Mouse (Mus musculus) layer of hippocampus, adult 2 months (tissue): ENCODE measurements around the gene Aggf1. TPM values are rescaled to one million over a fixed set of nuclear protein-coding genes. Genes with fewer than 3 reads are reported as not detected.

Source experiments
- DNase-seq, 2 experiments: peaks; one replicate each; pipeline ENCODE4 v3.0.0; 2022; ENCODE audit warnings: low spot score in 2 of 2
- H3K27ac ChIP-seq: fragments of 200-600 bp; 2 replicates; pipeline ENCODE4 v1.8.1; 2022
- H3K4me3 ChIP-seq: fragments of 200-600 bp; 2 replicates; pipeline ENCODE4 v1.8.1; 2022; ENCODE audit warnings: mild to moderate bottlenecking
- CTCF ChIP-seq: fragments of 200-600 bp; conservative IDR thresholded peaks from 2 replicates; pipeline ENCODE4 v1.8.1; 2022; ENCODE audit warnings: antibody characterized with exemption, mild to moderate bottlenecking, moderate library complexity
- total RNA-seq, 2 experiments: library from RNA; stranded (reverse); gene quantifications; 2 replicates each; pipeline ENCODE4 v1.2.3; 2021

Aggf1 gene
- total RNA-seq, 2 experiments from 2014 or later = 46.4 to 51.4 TPM

DNA sequence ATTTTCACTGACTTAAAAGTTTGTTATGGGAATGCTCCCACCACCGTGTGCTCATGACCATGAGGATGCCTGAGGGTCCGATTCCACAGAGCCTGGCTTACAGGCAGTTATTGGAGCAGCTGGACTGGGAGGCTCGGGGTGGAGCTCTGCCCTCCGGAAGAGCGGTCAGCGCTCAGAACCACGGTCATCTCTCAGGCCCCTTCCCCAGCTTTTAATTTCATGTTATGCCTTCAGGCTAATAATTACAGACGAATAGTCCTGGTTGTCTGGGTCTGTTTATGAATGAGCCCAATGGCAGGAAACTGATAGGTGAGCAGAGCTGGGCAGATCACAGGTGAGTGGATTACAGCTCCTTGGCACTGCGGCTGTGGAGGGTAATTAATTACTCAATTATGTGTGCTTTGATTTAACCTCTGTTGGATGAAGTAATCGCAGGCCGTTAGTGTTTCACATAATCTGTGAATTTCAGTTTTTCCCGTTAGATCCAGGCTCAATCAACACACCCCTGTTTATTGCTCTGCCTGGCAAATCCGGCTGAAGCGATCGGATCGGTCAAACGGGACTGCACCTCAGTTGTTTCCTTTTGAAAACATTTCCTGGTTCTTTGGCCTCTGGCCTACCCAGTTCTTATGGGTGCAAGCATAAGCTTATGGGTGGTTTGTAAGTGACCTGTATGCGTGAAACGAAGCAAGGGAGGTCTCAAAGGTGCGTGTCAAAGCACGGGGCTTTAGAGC, 48.4 kb downstream of the Aggf1 start:
- no peak for DNase-seq
- H3K4me3 ChIP-seq = peak overlapping the region; percentile 72
- peak overlapping the region; percentile 97 for H3K27ac ChIP-seq
- no peak for TF ChIP-seq CTCF

DNA sequence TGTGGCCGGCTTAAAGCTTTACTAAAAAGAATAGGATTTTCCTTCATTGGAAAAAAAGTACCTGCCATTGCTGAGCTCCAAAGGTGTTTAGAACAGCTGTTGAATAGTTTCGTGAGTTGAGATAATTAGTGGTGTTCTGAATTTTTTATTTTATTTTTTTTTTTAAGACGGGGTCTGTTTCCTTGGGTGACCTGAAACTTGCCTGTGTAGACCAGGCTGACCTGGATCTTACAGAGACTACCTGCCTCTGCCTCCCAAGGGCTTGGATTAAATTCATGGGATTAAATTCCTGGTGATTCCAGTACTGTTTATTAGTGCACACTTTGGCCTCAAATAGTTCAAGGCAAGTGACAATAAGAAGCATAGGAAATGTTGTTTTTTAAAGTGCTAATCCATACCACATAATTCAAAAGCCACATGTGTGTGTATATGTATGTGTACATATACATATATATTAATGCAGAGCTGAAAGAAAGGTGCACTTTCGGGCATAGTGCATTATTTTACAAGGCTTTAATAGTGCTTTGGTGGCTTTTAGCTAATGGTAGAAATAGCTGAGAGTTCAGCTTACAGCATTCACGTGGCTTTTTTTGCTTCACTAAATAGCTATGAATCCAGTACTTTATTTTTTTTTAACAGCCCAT, 49.1 kb downstream of the Aggf1 start:
- H3K27ac ChIP-seq = peak overlapping the region; percentile 97
- DNase-seq = no peak
- no peak for TF ChIP-seq CTCF
- peak overlapping the region; percentile 72 for H3K4me3 ChIP-seq

GRCm38 (mm10) chr13:95325080-95325906, 49.9 kb downstream of the Aggf1 start:
- peak; percentile 63 to 65 for DNase-seq
- TF ChIP-seq CTCF = no peak
- Histone ChIP-seq H3K4me3 (peak overlapping the region; percentile 72), H3K27ac (peak overlapping the region; percentile 97)

GRCm38 (mm10) chr13:95324626-95325079, 50.5 kb downstream of the Aggf1 start:
- peak; percentile 30 for TF ChIP-seq CTCF
- peak overlapping the region; percentile 72 for H3K4me3 ChIP-seq
- DNase-seq = no peak
- peak overlapping the region; percentile 97 for H3K27ac ChIP-seq

DNA sequence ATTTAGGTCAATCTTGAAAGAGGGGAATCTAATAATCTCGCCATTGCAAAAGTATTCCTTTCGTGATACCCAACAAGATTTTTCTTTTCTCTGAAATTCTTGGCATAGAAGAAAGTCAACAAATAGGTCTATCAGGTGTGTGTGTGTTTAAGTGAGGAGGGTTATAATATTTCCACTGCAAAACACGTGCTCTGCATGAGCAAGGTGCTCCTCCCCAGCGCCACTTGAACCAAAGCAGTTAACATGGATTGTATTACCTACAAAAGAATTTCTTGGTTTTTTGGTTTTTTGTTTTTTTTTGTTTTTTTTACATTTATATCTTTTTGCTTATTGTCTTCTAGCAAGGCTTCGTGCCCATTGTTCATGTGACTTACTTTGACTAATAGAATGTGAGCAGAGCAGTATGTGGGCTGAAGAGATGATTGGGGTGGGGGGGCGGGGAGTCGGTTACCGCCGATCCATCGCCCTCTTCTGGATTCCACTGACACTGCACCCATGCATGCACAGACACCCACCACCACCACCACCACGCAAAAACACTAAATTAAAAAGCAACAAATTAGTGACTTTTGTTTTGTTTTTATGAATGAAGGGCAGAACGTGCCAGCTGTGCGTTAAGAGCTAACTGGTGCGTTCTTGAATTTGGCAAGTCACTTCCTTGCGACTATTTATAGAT, 51.1 kb downstream of the Aggf1 start:
- TF ChIP-seq CTCF = peak; percentile 84
- H3K4me3 ChIP-seq = peak overlapping the region; percentile 72
- peak overlapping the region; percentile 97 for H3K27ac ChIP-seq
- peak; percentile 42 to 70 for DNase-seq

DNA sequence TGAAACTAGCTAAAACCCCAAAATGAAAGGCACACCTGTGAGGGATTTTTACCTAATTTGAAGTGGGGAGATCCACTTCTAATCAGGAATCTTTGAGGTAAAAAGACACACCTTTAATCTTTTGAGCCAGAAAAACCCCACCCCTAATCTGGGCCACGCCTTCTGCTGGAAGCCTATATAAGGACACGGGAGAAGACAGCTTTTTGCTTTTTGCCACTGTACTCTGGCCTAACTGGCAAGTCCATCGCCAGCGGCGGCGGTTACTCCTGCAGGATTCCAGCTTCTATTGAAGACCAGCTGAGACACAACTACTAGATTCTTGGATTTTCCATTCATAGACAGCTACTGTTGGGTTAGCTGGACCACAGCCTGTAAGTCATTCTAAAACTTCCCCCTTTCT, 51.8 kb downstream of the Aggf1 start, which contains the start of gene Zbed3:
Zbed3 (plus strand) TSS at position 213 of the 400 bp plus-strand sequence.
- TF ChIP-seq CTCF = no peak
- Histone ChIP-seq H3K27ac (peak within 1 kb of the TSS; percentile 97), H3K4me3 (peak within 1 kb of the TSS; percentile 72)
- DNase-seq = no peak

DNA sequence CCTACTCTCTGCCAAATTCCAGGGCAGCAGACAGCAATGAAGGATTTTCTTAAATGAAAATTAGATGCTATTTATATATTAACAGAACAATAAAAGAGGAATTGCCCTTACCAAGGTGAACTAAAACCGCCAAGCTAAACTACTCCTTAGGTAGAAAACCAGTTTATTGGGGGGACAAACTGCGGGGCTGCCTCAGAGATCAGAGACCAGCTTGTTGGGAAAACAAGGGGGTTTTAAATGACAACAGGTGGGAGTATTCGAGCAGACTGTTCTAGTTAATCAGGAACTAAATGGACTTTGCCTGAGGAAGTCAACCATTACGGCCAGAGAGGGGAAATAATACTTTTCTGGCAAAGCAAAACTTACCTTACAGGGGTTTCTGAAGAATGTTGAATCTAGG, 54.7 kb downstream of the Aggf1 start:
- no peak overlapping the region for H3K27ac ChIP-seq

DNA sequence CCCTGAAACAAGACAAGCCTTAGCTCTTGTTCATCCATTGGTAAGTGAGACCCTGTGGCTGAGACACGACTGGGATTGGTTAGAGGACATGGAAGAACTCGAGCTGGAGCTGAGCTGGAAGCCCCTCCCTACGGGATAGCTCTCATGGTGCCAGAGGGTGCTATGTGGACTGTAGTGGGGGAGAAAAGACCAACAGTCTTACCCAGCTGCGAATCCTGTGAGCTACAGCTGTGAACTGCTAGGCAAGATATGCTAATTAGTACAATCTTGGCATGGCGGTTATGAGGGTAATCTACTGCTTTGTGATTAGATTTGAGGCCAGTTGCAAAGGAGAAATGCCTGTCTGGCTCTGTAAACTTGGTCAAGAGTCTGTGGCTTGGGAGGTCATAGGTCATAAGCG, 56.0 kb downstream of the Aggf1 start:
- Histone ChIP-seq H3K27ac (no peak overlapping the region), H3K4me3 (no peak overlapping the region)
- DNase-seq = peak in 1 of 2 experiments; percentile 5
- no peak for TF ChIP-seq CTCF

More for the DNA sequence above, 54.7 kb downstream of the Aggf1 start:
- no peak overlapping the region for H3K4me3 ChIP-seq
- no peak for DNase-seq
- no peak for TF ChIP-seq CTCF

DNA sequence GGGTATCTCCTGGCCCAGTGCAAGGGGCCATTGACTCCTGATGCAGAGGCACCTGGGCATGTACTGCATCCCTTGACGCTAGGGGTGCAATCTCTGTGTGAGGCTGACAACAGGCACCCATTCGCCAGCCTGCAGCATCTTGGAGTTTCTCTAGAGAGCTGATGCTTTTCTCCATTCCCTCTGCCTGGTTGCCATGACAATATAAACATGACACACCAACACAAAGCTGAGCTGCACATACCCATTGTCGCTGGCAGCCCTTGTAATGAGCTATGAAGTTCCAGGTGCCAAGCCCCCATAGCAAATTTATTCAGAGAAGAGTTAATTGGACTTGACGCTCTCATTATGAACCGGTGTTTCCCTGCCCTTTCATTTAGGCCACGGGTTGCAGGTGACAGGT, 63.1 kb downstream of the Aggf1 start:
- peak in 1 of 2 experiments; percentile 50 for DNase-seq

DNA sequence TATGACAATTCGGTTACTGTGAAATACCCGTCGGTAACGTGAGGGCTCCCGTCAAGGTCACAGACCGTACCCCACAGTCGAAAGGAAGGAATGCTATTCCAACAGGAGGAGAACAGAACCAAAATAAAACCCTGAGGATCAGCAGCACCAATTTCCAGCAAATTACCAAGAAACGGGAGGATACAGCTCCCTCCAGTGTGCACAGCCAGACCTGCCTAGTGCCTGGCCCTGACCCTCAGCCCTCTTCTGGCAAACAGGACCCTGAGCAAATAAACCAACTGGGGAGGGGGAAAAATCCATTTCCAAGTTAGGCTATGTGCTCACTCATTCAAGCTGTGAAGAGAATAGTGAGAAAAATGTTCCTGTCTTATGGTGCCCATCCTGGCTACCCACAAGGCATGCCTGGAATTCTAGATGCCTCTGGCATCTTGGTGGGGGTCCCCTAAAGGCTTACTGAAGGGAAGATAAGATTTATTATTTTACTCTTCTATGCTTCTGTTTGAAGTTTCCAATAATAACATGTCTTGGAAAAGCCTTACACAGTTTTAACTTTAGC, 68.0 kb downstream of the Aggf1 start:
- Histone ChIP-seq H3K4me3 (no peak overlapping the region), H3K27ac (no peak overlapping the region)
- peak; percentile 39 for TF ChIP-seq CTCF
- DNase-seq = no peak

More for the DNA sequence above, 63.1 kb downstream of the Aggf1 start:
- TF ChIP-seq CTCF = peak; percentile 16
- no peak overlapping the region for H3K27ac ChIP-seq
- H3K4me3 ChIP-seq = no peak overlapping the region

GRCm38 (mm10) chr13:95306596-95306995, 68.6 kb downstream of the Aggf1 start:
- TF ChIP-seq CTCF = no peak
- DNase-seq = no peak
- Histone ChIP-seq H3K4me3 (no peak overlapping the region), H3K27ac (no peak overlapping the region)

Other genes with a start within 250 kb of the Aggf1 start
- gene Pde8b, start 125.0 kb downstream of the Aggf1 start, total RNA-seq = 100 to 1,000 TPM; 114 to 120 TPM
- 10 to 100 TPM; 14.0 to 16.5 TPM for gene Zbed3, start 51.7 kb downstream of the Aggf1 start, total RNA-seq
- 10 to 100 TPM; 19.9 to 20.9 TPM for gene Crhbp, start 69.6 kb upstream of the Aggf1 start, total RNA-seq
- gene S100z, start 103.4 kb upstream of the Aggf1 start, total RNA-seq = not detected
- under 1 TPM; 0.17 to 0.18 TPM for gene F2rl1, start 149.9 kb upstream of the Aggf1 start, total RNA-seq
- gene F2r, start 243.1 kb upstream of the Aggf1 start, total RNA-seq = 1 to 10 TPM; 4.6 to 5.7 TPM